ENCODE assay signal across 10 mouse cellular contexts in genomic region chr8:122018046-122018831, GRCm38 (mm10).
DNase-seq lines count a peak whose midpoint lies in the region; ATAC-seq lines count a peak whose summit lies in the region.
"Had no signal": no experiment of that assay in that cellular context is flagged by ENCODE, and none has a peak within 500 bp of the region (broad histone marks: within the 10 kb centered on the region; RNA-seq: fewer than 3 reads in every experiment).

No protein-coding gene starts in this region.

- peaks cover 43% of the 10 kb centered on the region; the same call in 1 of the 2 replicates for H3K36me3 ChIP-seq in forebrain, embryonic 14.5 days (ENCODE audit: control insufficient read depth, insufficient read depth, low read length)
- peaks cover 85% of the 10 kb centered on the region for H3K36me3 ChIP-seq in forebrain, embryonic 10.5 days (replicated peaks)
- H3K36me3 ChIP-seq in neural tube, embryonic 15.5 days = peaks cover 19% of the 10 kb centered on the region; the same call in 1 of the 2 replicates
- peaks cover 54% of the 10 kb centered on the region for H3K36me3 ChIP-seq in hindbrain, embryonic 14.5 days (replicated peaks; ENCODE audit: control insufficient read depth, insufficient read depth)
- H3K36me3 ChIP-seq in midbrain, embryonic 10.5 days = peaks cover 93% of the 10 kb centered on the region

- WGBS in forebrain, embryonic 14.5 days = 80% methylated on average over 22 of the region's 22 CpGs
- WGBS in forebrain, embryonic 10.5 days = 91% methylated on average over 22 of the region's 22 CpGs
- WGBS in neural tube, embryonic 15.5 days = 77% methylated on average over 22 of the region's 22 CpGs
- 76% methylated on average over 22 of the region's 22 CpGs for WGBS in hindbrain, embryonic 14.5 days
- WGBS in midbrain, embryonic 10.5 days = 86% methylated on average over 22 of the region's 22 CpGs

- H3K9me3 ChIP-seq in forebrain, embryonic 14.5 days (replicated peaks; ENCODE audit: control insufficient read depth, low read length) = no peaks in the 10 kb centered on the region
- no peaks in the 10 kb centered on the region for H3K9me3 ChIP-seq in forebrain, embryonic 10.5 days
- no peaks in the 10 kb centered on the region for H3K9me3 ChIP-seq in neural tube, embryonic 15.5 days (replicated peaks)
- no peaks in the 10 kb centered on the region for H3K9me3 ChIP-seq in hindbrain, embryonic 14.5 days (ENCODE audit: control insufficient read depth, low read length)
- H3K9me3 ChIP-seq in midbrain, embryonic 10.5 days (replicated peaks) = no peaks in the 10 kb centered on the region
- H3K9me3 ChIP-seq: liver, embryonic 15.5 days had no signal

- no peaks in the 10 kb centered on the region for H3K27me3 ChIP-seq in forebrain, embryonic 14.5 days (replicated peaks; ENCODE audit: control insufficient read depth, insufficient read depth, low read length)
- H3K27me3 ChIP-seq in forebrain, embryonic 10.5 days (ENCODE audit: poor library complexity, severe bottlenecking) = no peaks in the 10 kb centered on the region
- H3K27me3 ChIP-seq in neural tube, embryonic 15.5 days (replicated peaks) = no peaks in the 10 kb centered on the region
- H3K27me3 ChIP-seq in hindbrain, embryonic 14.5 days (ENCODE audit: control insufficient read depth, insufficient read depth, low read length) = no peaks in the 10 kb centered on the region
- H3K27me3 ChIP-seq in midbrain, embryonic 10.5 days (ENCODE audit: low read depth, poor library complexity, severe bottlenecking) = no peaks in the 10 kb centered on the region
- H3K27me3 ChIP-seq: liver, embryonic 15.5 days had no signal

- H3K4me3 ChIP-seq in forebrain, embryonic 14.5 days (ENCODE audit: low read depth, low read length) = no peak overlapping the region
- H3K4me3 ChIP-seq in forebrain, embryonic 10.5 days = no peak overlapping the region
- no peak overlapping the region for H3K4me3 ChIP-seq in neural tube, embryonic 15.5 days (replicated peaks)
- no peak overlapping the region for H3K4me3 ChIP-seq in hindbrain, embryonic 14.5 days (replicated peaks; ENCODE audit: low read length)
- H3K4me3 ChIP-seq in midbrain, embryonic 10.5 days = no peak overlapping the region
- H3K4me3 ChIP-seq: liver, embryonic 15.5 days had no signal

- no peak overlapping the region for H3K9ac ChIP-seq in forebrain, embryonic 14.5 days (ENCODE audit: low read length)
- no peak overlapping the region for H3K9ac ChIP-seq in neural tube, embryonic 15.5 days (replicated peaks)
- no peak overlapping the region for H3K9ac ChIP-seq in hindbrain, embryonic 14.5 days
- H3K9ac ChIP-seq: liver, embryonic 15.5 days had no signal

- H3K27ac ChIP-seq in forebrain, embryonic 14.5 days (ENCODE audit: low read depth, low read length) = 0 out of 2 replicates have a peak overlapping the region, but pooled peaks have one; percentile 5
- no peak overlapping the region for H3K27ac ChIP-seq in forebrain, embryonic 10.5 days
- H3K27ac ChIP-seq in neural tube, embryonic 15.5 days (replicated peaks) = 0 out of 2 replicates have a peak overlapping the region, but pooled peaks have one; percentile 5
- 0 out of 2 replicates have a peak overlapping the region, but pooled peaks have one; percentile 26 for H3K27ac ChIP-seq in hindbrain, embryonic 14.5 days
- no peak overlapping the region for H3K27ac ChIP-seq in midbrain, embryonic 10.5 days (replicated peaks)
- H3K27ac ChIP-seq: liver, embryonic 15.5 days had no signal

- H3K4me2 ChIP-seq in forebrain, embryonic 14.5 days (ENCODE audit: low read length) = no peak overlapping the region
- no peak overlapping the region for H3K4me2 ChIP-seq in neural tube, embryonic 15.5 days
- no peak overlapping the region for H3K4me2 ChIP-seq in hindbrain, embryonic 14.5 days (replicated peaks)
- H3K4me2 ChIP-seq: liver, embryonic 15.5 days had no signal

- peak; percentile 63 for DNase-seq in forebrain, embryonic 14.5 days (ENCODE audit: low spot score)
- DNase-seq in forebrain, embryonic 10.5 days (ENCODE audit: extremely low spot score, low spot score) = no peak
- no peak for DNase-seq in neural tube, embryonic 10.5 days (ENCODE audit: extremely low spot score, low spot score)
- no peak for DNase-seq in hindbrain, embryonic 14.5 days (ENCODE audit: low spot score)
- peak; percentile 75 for DNase-seq in telencephalon, adult 2 months (ENCODE audit: low read depth, low spot score)
- DNase-seq in retina, postnatal 1 day = no peak
- DNase-seq in midbrain, embryonic 10.5 days (ENCODE audit: low spot score) = no peak
- DNase-seq: adrenal gland, adult 2 months had no signal

- H3K4me1 ChIP-seq in forebrain, embryonic 14.5 days (ENCODE audit: control insufficient read depth, insufficient read depth, low read length) = peaks cover 2% of the 10 kb centered on the region; the same call in 1 of the 2 replicates
- H3K4me1 ChIP-seq in forebrain, embryonic 10.5 days = peaks cover 3% of the 10 kb centered on the region; the same call in 1 of the 2 replicates
- H3K4me1 ChIP-seq in neural tube, embryonic 15.5 days = peaks cover 5% of the 10 kb centered on the region
- H3K4me1 ChIP-seq in hindbrain, embryonic 14.5 days (replicated peaks; ENCODE audit: control insufficient read depth, insufficient read depth, low read length) = peaks cover 5% of the 10 kb centered on the region; the same call in 1 of the 2 replicates
- peaks cover 11% of the 10 kb centered on the region for H3K4me1 ChIP-seq in midbrain, embryonic 10.5 days

- ATAC-seq in forebrain, embryonic 14.5 days = no peak
- ATAC-seq in neural tube, embryonic 15.5 days (ENCODE audit: low FRiP score) = no peak
- no peak for ATAC-seq in hindbrain, embryonic 14.5 days (ENCODE audit: low FRiP score)

Comparison
In these comparisons a context has a peak if more than half of its experiments do, and no peak if none do; other contexts are left out.
1. DNase-seq: peak in forebrain, embryonic 14.5 days (single experiment) and telencephalon, adult 2 months (single experiment); none in forebrain, embryonic 10.5 days (single experiment), neural tube, embryonic 10.5 days (single experiment), hindbrain, embryonic 14.5 days (single experiment), retina, postnatal 1 day (single experiment) and midbrain, embryonic 10.5 days (single experiment).
2. H3K27ac ChIP-seq: peak in forebrain, embryonic 14.5 days (single experiment), neural tube, embryonic 15.5 days (single experiment) and hindbrain, embryonic 14.5 days (single experiment); none in forebrain, embryonic 10.5 days (single experiment) and midbrain, embryonic 10.5 days (single experiment).